Comparison of ENCODE assay signal across 24 mouse cellular contexts in genomic region chr1:55686261-55686660, GRCm38 (mm10).
"Had no signal": no experiment of that assay in that cellular context is flagged by ENCODE, and none has a peak within 500 bp of the region (broad histone marks: within the 10 kb centered on the region; RNA-seq: fewer than 3 reads in every experiment).

No protein-coding gene starts in this region.

- H3K4me3 ChIP-seq: heart, adult 2 months; heart, embryonic 12.5 days; hindbrain, embryonic 10.5 days; hindbrain, embryonic 13.5 days; hindbrain, embryonic 15.5 days; intestine, embryonic 15.5 days; layer of hippocampus, adult 2 months; left cerebral cortex, adult 2 months; limb, embryonic 10.5 days; limb, embryonic 12.5 days had no signal

- DNase-seq: gastrocnemius, postnatal 14 days; gastrocnemius, postnatal 36 days; heart, adult 11 months; heart, adult 2 months; heart, postnatal 10 days; heart, postnatal 4 days; kidney, adult 18-20 months; kidney, adult 8-10 months; kidney, postnatal 10 days; kidney, postnatal 25 days; kidney, postnatal 4 days; liver had no signal

- H3K9ac ChIP-seq: heart, embryonic 12.5 days; hindbrain, embryonic 13.5 days; hindbrain, embryonic 15.5 days; intestine, embryonic 15.5 days; limb, embryonic 12.5 days had no signal

- H3K36me3 ChIP-seq: heart, embryonic 12.5 days; hindbrain, embryonic 10.5 days; hindbrain, embryonic 13.5 days; hindbrain, embryonic 15.5 days; intestine, embryonic 15.5 days; limb, embryonic 10.5 days; limb, embryonic 12.5 days had no signal

- H3K4me1 ChIP-seq: heart, embryonic 12.5 days; hindbrain, embryonic 13.5 days; hindbrain, embryonic 15.5 days; intestine, embryonic 15.5 days; limb, embryonic 10.5 days; limb, embryonic 12.5 days had no signal

- ATAC-seq: inflammation-experienced regulatory T-cells, adult 6 months; intestine, embryonic 15.5 days; intestine, postnatal 0 days had no signal

- H3K4me2 ChIP-seq: heart, embryonic 12.5 days; hindbrain, embryonic 13.5 days; hindbrain, embryonic 15.5 days; intestine, embryonic 15.5 days; limb, embryonic 12.5 days; liver, embryonic 11.5 days had no signal

- H3K27me3 ChIP-seq: hindbrain, embryonic 13.5 days; hindbrain, embryonic 15.5 days; intestine, embryonic 15.5 days; limb, embryonic 12.5 days had no signal

- H3K27ac ChIP-seq: heart, adult 2 months; hindbrain, embryonic 10.5 days; hindbrain, embryonic 13.5 days; hindbrain, embryonic 15.5 days; intestine, embryonic 15.5 days; layer of hippocampus, adult 2 months; left cerebral cortex, adult 2 months; limb, embryonic 10.5 days; limb, embryonic 12.5 days had no signal

- H3K9me3 ChIP-seq: heart, embryonic 12.5 days; hindbrain, embryonic 10.5 days; hindbrain, embryonic 13.5 days; hindbrain, embryonic 15.5 days; intestine, embryonic 15.5 days; limb, embryonic 10.5 days; limb, embryonic 12.5 days had no signal
